Mouse (Mus musculus) embryonic facial prominence, embryonic 11.5 days (tissue): ENCODE measurements around the gene Cxcl2. TPM values are rescaled to one million over a fixed set of nuclear protein-coding genes. Genes with fewer than 3 reads are reported as not detected.

ENCODE experiments used
- ATAC-seq: fragments of 200-750 bp; cut with Nextera tagmentation; replicated peaks from 2 replicates; pipeline ENCODE4 v1.8.0; 2017; ENCODE audit warnings: low read depth; ENCODE audit not compliant: insufficient number of reproducible peaks, low FRiP score, low TSS enrichment
- DNase-seq: peaks from one replicate; pipeline ENCODE4 v3.0.0-alpha.2; 2015; ENCODE audit warnings: low spot score
- H3K27ac ChIP-seq: fragments of 300-500 bp; sonication (generic); replicated peaks from 2 replicates; pipeline ENCODE4 v1.5.1; 2014; ENCODE audit warnings: mild to moderate bottlenecking, low read depth, low read length, control low read depth
- H3K27me3 ChIP-seq: fragments of 300-500 bp; sonication (generic); 2 replicates; pipeline ENCODE4 v1.6.1; 2014; ENCODE audit warnings: mild to moderate bottlenecking, low read length, moderate library complexity, mixed read lengths; ENCODE audit not compliant: control insufficient read depth, insufficient read depth
- H3K36me3 ChIP-seq: fragments of 300-500 bp; sonication (generic); replicated peaks from 2 replicates; pipeline ENCODE4 v1.6.1; 2014; ENCODE audit warnings: low read depth, mild to moderate bottlenecking, low read length, moderate library complexity, mixed read lengths; ENCODE audit not compliant: control insufficient read depth, insufficient read depth
- H3K4me1 ChIP-seq: fragments of 300-500 bp; sonication (generic); 2 replicates; pipeline ENCODE4 v1.6.1; 2014; ENCODE audit warnings: low read length, mixed read lengths; ENCODE audit not compliant: control insufficient read depth, insufficient read depth
- H3K4me2 ChIP-seq: fragments of 300-500 bp; sonication (generic); 2 replicates; pipeline ENCODE4 v1.6.1; 2014; ENCODE audit warnings: low read depth, mild to moderate bottlenecking, control low read depth, low read length, moderate library complexity
- H3K4me3 ChIP-seq: fragments of 300-500 bp; sonication (generic); 2 replicates; pipeline ENCODE4 v1.5.1; 2014; ENCODE audit warnings: low read depth, low read length, control low read depth
- H3K9ac ChIP-seq: fragments of 300-500 bp; sonication (generic); replicated peaks from 2 replicates; pipeline ENCODE4 v1.6.1; 2014; ENCODE audit warnings: mild to moderate bottlenecking, control low read depth, low read length
- H3K9me3 ChIP-seq: fragments of 300-500 bp; sonication (generic); replicated peaks from 2 replicates; pipeline ENCODE4 v1.6.1; 2016; ENCODE audit warnings: mild to moderate bottlenecking, low read length, inconsistent platforms, mixed read lengths; ENCODE audit not compliant: control insufficient read depth
- WGBS: fragments of 180-500 bp; shearing (Covaris S2); extraction: QIAGEN DNeasy Blood & Tissue Kit; methylation state at CpG from one replicate; pipeline ENCODE4 v1.1.7; 2014; 5-methylcytosine and 5-hydroxymethylcytosine counted together
- polyA plus RNA-seq: library from polyadenylated mRNA; unstranded; fragments of >200 nt; fragmentation: Nextera tagmentation; extraction: Ambion mirVana; gene quantifications from 2 replicates; pipeline ENCODE4 v1.2.1, GENCODE M21; 2014

Gene Cxcl2
- polyA plus RNA-seq, 1 experiment from 2014 or later = not detected

DNA sequence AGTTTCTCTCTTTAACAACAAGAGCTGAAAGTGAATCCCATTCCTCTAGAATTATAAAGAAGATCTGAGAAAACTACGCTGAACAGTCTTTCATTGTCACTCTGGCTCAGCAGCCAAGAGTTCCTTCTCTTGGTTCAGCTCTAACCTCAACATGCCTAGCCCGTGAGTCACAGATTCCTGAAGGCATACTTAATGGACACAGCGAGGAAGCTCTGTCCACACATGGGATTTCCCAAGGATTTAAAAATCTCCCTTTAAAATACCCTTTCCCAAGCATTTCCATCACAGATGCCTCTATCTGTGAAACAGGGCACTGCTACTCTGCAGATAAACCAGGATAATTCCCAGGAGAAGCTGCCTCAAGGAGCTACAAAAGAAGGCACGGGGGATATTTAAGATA is 27.6 kb upstream of the Cxcl2 start:
- no peak for DNase-seq
- H3K27ac ChIP-seq = no peak overlapping the region
- no peak overlapping the region for H3K4me2 ChIP-seq
- H3K4me1 ChIP-seq = no peaks in the 10 kb centered on the region; the same call in 1 of the 2 replicates
- H3K9me3 ChIP-seq = no peaks in the 10 kb centered on the region
- H3K9ac ChIP-seq = no peak overlapping the region
- no peak for ATAC-seq
- H3K27me3 ChIP-seq = no peaks in the 10 kb centered on the region
- no peak overlapping the region for H3K4me3 ChIP-seq
- H3K36me3 ChIP-seq = no peaks in the 10 kb centered on the region
- WGBS = 79% methylated on average over 4 of the region's 4 CpGs

DNA sequence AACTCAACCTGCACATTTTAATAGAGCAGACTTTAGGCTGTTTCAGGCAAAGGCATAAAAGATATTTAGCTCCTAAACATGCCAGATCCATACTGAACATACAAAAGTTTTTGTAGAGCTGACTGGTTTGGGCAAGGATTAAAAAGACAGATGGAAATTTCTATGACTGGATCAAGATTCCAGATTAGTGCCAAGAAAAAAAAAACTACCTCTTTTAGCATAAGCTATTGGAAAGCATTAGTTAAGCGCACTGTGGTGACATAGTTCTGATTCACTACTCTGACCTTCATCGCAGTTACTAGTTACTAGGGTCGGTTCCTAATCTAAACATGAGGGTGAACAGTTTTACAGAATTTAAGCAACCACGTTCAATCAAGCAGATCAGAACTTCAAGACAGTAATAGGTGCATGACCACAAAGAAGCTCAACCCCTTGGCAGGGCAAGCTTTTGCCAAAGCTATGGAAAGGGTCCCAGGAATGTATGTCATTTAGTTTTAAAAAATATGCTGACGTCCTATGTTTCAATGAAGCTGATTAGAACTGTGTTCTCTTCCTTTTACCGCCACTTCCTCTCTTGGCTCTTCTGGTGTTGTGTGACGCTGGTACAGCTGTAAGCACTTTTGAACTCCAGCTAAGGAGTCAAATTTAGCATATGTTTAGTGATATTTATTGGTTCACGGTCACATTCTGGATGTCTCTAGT is 27.0 kb upstream of the Cxcl2 start:
- WGBS = 66% methylated on average over 8 of the region's 8 CpGs
- no peaks in the 10 kb centered on the region for H3K27me3 ChIP-seq
- no peaks in the 10 kb centered on the region; the same call in 1 of the 2 replicates for H3K4me1 ChIP-seq
- ATAC-seq (no peak), DNase-seq (no peak)
- H3K9ac ChIP-seq = no peak overlapping the region
- no peak overlapping the region for H3K27ac ChIP-seq
- H3K4me3 ChIP-seq = no peak overlapping the region
- H3K4me2 ChIP-seq = no peak overlapping the region
- H3K36me3 ChIP-seq = no peaks in the 10 kb centered on the region
- no peaks in the 10 kb centered on the region for H3K9me3 ChIP-seq

DNA sequence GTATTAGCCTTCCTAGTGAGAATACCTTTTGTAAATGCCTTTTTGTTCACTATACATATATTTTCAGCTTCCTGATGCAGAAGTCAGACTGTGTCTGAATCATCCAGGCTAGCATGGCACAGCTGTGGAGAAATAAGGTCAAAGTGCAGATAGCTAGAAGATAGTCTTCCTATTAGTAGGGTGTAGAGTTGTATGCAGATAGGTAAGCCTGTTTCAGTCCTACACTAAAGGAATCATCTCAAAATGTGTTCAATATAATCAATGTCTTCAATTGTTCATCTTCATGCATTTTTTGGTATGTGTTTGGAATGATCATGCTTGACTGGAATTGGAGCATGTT is 26.5 kb upstream of the Cxcl2 start:
- ATAC-seq = no peak
- Histone ChIP-seq H3K4me3 (no peak overlapping the region), H3K9ac (no peak overlapping the region), H3K27me3 (no peaks in the 10 kb centered on the region), H3K9me3 (no peaks in the 10 kb centered on the region), H3K27ac (no peak overlapping the region), H3K4me2 (no peak overlapping the region), H3K36me3 (no peaks in the 10 kb centered on the region), H3K4me1 (no peaks in the 10 kb centered on the region; the same call in 1 of the 2 replicates)
- no peak for DNase-seq

DNA sequence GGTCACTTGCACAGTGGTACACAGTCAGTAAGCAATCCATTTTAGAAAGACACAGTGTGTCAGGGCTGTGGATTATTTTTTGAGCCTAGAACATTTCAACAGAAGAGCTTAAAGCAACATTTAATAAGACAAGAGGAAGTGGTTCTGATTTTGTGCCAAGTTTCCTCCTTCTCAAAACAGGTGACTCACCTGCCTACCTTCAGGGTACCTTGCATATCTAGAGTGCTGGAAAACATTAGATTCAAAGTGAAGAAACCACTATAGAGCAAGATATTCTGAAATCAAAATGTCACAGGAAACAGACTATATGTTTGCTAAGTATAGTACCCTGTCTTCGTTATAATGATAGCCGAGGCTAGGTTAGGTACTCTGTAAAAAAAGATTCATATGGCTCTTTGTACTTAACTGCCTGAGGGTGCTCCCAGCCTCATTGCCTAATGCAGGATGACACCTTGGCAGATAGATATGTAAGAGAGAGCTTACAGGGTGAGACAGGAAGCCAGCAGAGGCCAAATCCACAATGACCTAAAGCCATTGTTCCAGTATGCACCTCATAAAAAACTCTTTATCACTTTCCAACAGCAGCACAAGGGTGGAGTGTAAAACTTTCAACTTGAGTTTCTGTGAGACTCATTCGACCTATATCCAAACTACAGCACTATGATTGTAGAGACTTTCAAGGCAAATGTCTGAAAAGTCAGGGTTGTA is 24.2 kb upstream of the Cxcl2 start:
- DNase-seq (no peak), ATAC-seq (no peak)
- H3K9ac ChIP-seq = no peak overlapping the region
- no peak overlapping the region for H3K27ac ChIP-seq
- no peaks in the 10 kb centered on the region for H3K36me3 ChIP-seq
- H3K9me3 ChIP-seq = no peaks in the 10 kb centered on the region
- H3K4me2 ChIP-seq = no peak overlapping the region
- H3K4me1 ChIP-seq = no peaks in the 10 kb centered on the region; the same call in 1 of the 2 replicates
- WGBS = 83% methylated on average over 3 of the region's 3 CpGs
- no peak overlapping the region for H3K4me3 ChIP-seq
- no peaks in the 10 kb centered on the region for H3K27me3 ChIP-seq

DNA sequence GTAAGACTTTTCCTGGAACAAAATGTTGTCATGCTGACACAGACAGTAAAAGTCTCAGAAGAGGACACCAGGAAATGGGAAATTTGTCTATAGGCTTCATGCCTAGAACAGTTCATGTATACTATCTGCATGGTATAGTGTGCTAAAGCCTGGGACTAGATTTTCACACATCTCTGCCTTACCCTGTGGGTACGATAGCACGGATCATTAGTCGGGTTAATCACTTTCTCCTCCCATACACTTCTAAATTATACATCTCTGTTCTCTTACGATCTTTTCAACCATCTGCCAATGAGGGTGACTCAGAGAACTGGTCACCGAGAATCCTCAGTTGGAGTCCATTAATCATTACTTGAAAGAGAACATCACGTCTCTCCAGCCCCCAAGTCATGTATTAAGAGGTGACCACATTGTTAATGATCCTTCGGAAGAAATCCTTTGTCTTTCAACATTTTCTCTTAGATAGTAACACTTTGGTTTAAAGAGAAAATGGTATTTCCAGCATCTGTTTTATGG is 23.3 kb upstream of the Cxcl2 start:
- no peak for ATAC-seq
- DNase-seq = no peak
- no peaks in the 10 kb centered on the region for H3K36me3 ChIP-seq
- no peaks in the 10 kb centered on the region for H3K9me3 ChIP-seq
- H3K9ac ChIP-seq = no peak overlapping the region
- no peak overlapping the region for H3K27ac ChIP-seq
- no peaks in the 10 kb centered on the region; the same call in 1 of the 2 replicates for H3K4me1 ChIP-seq
- WGBS = 90% methylated on average over 7 of the region's 7 CpGs
- no peak overlapping the region for H3K4me2 ChIP-seq
- no peak overlapping the region for H3K4me3 ChIP-seq
- H3K27me3 ChIP-seq = no peaks in the 10 kb centered on the region

DNA sequence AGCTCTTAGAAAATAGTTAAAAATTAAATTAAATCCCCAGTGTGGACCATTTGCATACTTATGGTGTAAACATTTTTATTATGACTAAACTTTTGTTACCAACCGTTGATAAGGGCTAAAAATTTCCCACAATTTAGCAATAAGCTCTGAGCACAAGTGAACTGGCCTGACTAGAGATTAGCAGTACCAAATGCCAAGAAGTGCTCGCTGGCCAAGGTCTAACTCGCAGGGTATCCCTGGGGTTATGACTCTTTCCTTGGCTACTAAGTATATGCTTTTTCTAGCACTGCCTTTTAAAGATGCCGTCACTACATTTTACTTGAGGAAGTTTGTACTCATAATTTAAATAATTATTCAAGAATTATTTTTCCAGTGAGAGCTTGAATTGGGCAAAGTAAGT is 22.6 kb upstream of the Cxcl2 start:
- Histone ChIP-seq H3K27me3 (no peaks in the 10 kb centered on the region), H3K9ac (no peak overlapping the region), H3K27ac (no peak overlapping the region), H3K4me3 (no peak overlapping the region), H3K4me1 (no peaks in the 10 kb centered on the region; the same call in 1 of the 2 replicates), H3K4me2 (no peak overlapping the region), H3K9me3 (no peaks in the 10 kb centered on the region), H3K36me3 (no peaks in the 10 kb centered on the region)
- ATAC-seq (no peak), DNase-seq (no peak)
- 88% methylated on average over 4 of the region's 4 CpGs for WGBS

DNA sequence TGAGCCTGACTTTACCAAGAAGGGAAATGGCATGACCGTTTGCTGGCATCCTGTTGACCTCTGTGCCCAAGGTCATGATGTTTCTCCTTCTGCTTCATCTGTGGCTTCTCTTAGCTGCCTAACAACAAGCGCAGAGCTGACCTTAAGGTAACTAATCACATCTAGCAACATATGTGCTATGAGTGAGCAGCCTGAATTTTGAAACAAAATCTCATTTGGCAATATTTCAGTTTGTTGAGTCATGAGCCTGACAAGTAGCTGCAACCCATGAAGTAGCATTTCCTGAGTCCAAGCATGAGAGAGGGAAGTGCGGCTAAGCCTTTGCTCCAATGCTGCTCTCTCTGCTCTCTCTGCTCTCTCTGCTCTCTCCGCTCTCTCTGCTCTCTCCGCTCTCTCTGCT is 22.0 kb upstream of the Cxcl2 start:
- DNase-seq = no peak
- Histone ChIP-seq H3K36me3 (no peaks in the 10 kb centered on the region), H3K4me3 (no peak overlapping the region), H3K27ac (no peak overlapping the region), H3K4me2 (no peak overlapping the region), H3K27me3 (no peaks in the 10 kb centered on the region), H3K9ac (no peak overlapping the region), H3K9me3 (no peaks in the 10 kb centered on the region), H3K4me1 (no peaks in the 10 kb centered on the region; the same call in 1 of the 2 replicates)
- no peak for ATAC-seq
- 85% methylated on average over 5 of the region's 5 CpGs for WGBS

DNA sequence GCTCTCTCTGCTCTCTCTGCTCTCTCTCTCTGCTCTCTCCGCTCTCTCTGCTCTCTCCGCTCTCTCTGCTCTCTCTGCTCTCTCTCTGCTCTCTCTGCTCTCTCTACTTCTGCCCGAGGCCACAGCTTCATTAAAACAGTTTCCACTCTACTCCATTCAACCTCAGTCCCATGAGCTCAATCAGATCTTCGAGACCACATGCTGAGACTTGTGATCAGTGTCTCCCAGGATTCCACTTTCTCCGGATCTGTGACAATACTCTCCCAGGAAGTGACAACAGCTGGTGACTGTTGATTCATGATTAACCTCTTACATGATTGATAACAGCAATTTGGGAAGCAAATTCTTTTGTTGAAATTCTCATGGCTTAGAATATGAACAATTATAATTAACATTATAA is 21.5 kb upstream of the Cxcl2 start:
- no peak overlapping the region for H3K4me2 ChIP-seq
- H3K9me3 ChIP-seq = no peaks in the 10 kb centered on the region
- 85% methylated on average over 5 of the region's 5 CpGs for WGBS
- ATAC-seq (no peak), DNase-seq (no peak)
- no peak overlapping the region for H3K27ac ChIP-seq
- H3K4me1 ChIP-seq = no peaks in the 10 kb centered on the region
- no peaks in the 10 kb centered on the region for H3K36me3 ChIP-seq
- H3K27me3 ChIP-seq = no peaks in the 10 kb centered on the region
- no peak overlapping the region for H3K9ac ChIP-seq
- no peak overlapping the region for H3K4me3 ChIP-seq
